Mouse (Mus musculus) embryo, embryonic 11 days (tissue): ENCODE results near the gene Slc18a2.

Experiments
- DNase-seq: peaks from one replicate; pipeline ENCODE4 v3.0.0-alpha.2; 2015

Slc18a2 gene

GRCm38 (mm10) chr19:59260718-59261442, at the start of gene Slc18a2:
Gene Slc18a2 (plus strand): TSS chr19:59260896.
- DNase-seq, result peak; percentile 80

GRCm38 (mm10) chr19:59216891-59217290, 43.8 kb upstream of the Slc18a2 start:
- DNase-seq, result no peak

- DNase-seq, result no peak
Observed at GRCm38 (mm10) chr19:59218991-59219390, 41.7 kb upstream of the Slc18a2 start, which contains the start of gene Kcnk18. Gene Kcnk18 (plus strand): TSS chr19:59219214.

GRCm38 (mm10) chr19:59221131-59221530, 39.6 kb upstream of the Slc18a2 start:
- no peak for DNase-seq

GRCm38 (mm10) chr19:59228376-59228775, 32.3 kb upstream of the Slc18a2 start:
- no peak for DNase-seq

GRCm38 (mm10) chr19:59232786-59233185, 27.9 kb upstream of the Slc18a2 start:
- DNase-seq, result no peak

- no peak for DNase-seq
Observed at GRCm38 (mm10) chr19:59235001-59235400, 25.7 kb upstream of the Slc18a2 start.

GRCm38 (mm10) chr19:59236046-59236445, 24.6 kb upstream of the Slc18a2 start:
- DNase-seq, result no peak

- DNase-seq, result no peak
Observed at GRCm38 (mm10) chr19:59238630-59239029, 22.1 kb upstream of the Slc18a2 start.

GRCm38 (mm10) chr19:59239124-59239817, 21.4 kb upstream of the Slc18a2 start:
- DNase-seq, result peak; percentile 87

GRCm38 (mm10) chr19:59241987-59242386, 18.7 kb upstream of the Slc18a2 start:
- no peak for DNase-seq

- no peak for DNase-seq
Observed at GRCm38 (mm10) chr19:59243057-59243456, 17.6 kb upstream of the Slc18a2 start.

- DNase-seq, result no peak
Observed at GRCm38 (mm10) chr19:59248144-59248543, 12.6 kb upstream of the Slc18a2 start.

GRCm38 (mm10) chr19:59248553-59249286, 12.0 kb upstream of the Slc18a2 start:
- DNase-seq, result peak; percentile 28

- DNase-seq, result no peak
Observed at GRCm38 (mm10) chr19:59252651-59253050, 8.0 kb upstream of the Slc18a2 start.

- DNase-seq, result no peak
Observed at GRCm38 (mm10) chr19:59259633-59260032, 1.1 kb upstream of the Slc18a2 start.

GRCm38 (mm10) chr19:59261604-59262003, 908 bp downstream of the Slc18a2 start:
- no peak for DNase-seq

GRCm38 (mm10) chr19:59263171-59263570, 2.5 kb downstream of the Slc18a2 start:
- DNase-seq, result no peak

- no peak for DNase-seq
Observed at GRCm38 (mm10) chr19:59264838-59265532, 4.3 kb downstream of the Slc18a2 start.

GRCm38 (mm10) chr19:59265907-59266306, 5.2 kb downstream of the Slc18a2 start:
- DNase-seq, result no peak

- DNase-seq, result peak; percentile 65
Observed at GRCm38 (mm10) chr19:59267417-59267963, 6.8 kb downstream of the Slc18a2 start.

- no peak for DNase-seq
Observed at GRCm38 (mm10) chr19:59273190-59273589, 12.5 kb downstream of the Slc18a2 start.

- peak; percentile 32 for DNase-seq
Observed at GRCm38 (mm10) chr19:59276354-59276753, 15.7 kb downstream of the Slc18a2 start.
